Mouse (Mus musculus): Measurements from ENCODE around the gene Scarb1. TPM values are rescaled to one million over a fixed set of nuclear protein-coding genes. Genes with fewer than 3 reads are reported as not detected.

Scarb1 gene
- polyA plus RNA-seq, 1 experiment, result 59.6 TPM

DNA sequence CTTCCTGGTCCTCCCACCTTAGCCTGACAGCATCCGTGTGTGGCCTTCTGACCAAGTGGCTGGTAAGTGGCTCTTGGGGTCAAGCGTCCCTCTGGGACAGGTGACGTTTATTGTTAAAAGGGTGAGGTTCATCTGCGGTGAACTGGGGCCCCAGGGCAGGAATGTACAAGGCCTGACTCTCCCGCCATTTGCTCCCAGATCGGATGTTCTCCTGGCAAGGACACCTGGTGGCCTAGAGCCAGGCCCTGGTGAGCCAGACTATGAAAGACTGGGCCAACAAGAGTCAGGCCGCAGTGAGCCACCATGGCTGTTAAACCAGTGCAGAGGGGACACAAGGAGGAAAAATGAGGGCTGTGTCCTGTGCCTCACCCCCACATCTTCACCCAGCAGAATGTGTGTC is 98.8 kb downstream of the Scarb1 start:
- H3K9ac ChIP-seq (ENCODE audit: low read depth, poor library complexity, severe bottlenecking), result no peak overlapping the region
- peaks cover 5% of the 10 kb centered on the region for H3K4me1 ChIP-seq (ENCODE audit: control insufficient read depth, insufficient read depth, low read length)
- H3K27ac ChIP-seq (ENCODE audit: insufficient read depth, low read length), result no peak overlapping the region
- H3K4me3 ChIP-seq (ENCODE audit: low read depth, low read length), result 0 out of 2 replicates have a peak overlapping the region, but pooled peaks have one; percentile 11
- H3K9me3 ChIP-seq (replicated peaks; ENCODE audit: control insufficient read depth, insufficient read depth, low read length, poor library complexity, severe bottlenecking), result no peaks in the 10 kb centered on the region
- no peaks in the 10 kb centered on the region for H3K36me3 ChIP-seq (ENCODE audit: control insufficient read depth, insufficient read depth, low read length, poor library complexity, severe bottlenecking)
- TF ChIP-seq EP300 (IDR thresholded peaks at IDR 0.05; ENCODE audit: insufficient read depth, low read depth, low read length) (no peak), POLR2A (IDR thresholded peaks at IDR 0.05; ENCODE audit: insufficient read depth, low read length) (no peak), CTCF (IDR thresholded peaks at IDR 0.05; ENCODE audit: low read depth, low read length) (no peak)
- no peaks in the 10 kb centered on the region for H3K27me3 ChIP-seq (ENCODE audit: control insufficient read depth, insufficient read depth, low read length, poor library complexity, severe bottlenecking)

DNA sequence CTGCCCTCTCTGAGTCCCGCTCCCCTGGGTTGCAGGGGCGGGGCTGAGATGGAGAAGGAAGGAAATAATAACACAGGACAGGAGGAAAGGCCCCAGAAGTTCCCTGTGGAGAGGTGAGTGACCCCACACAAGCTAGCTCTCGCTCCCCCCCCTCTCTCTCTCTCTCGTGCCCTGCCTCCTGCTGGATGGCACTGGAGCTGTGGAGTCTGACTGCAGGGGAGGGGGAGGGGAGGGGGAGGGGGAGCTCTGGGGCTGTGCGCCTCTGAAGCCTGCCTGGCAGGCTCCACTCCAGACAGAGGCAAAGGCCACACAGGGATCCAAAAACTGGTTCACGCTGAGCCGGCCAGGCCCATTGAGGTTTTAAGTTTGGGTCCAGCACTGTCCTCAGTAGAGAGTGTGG is 99.3 kb downstream of the Scarb1 start:
- Histone ChIP-seq H3K27ac (ENCODE audit: insufficient read depth, low read length) (no peak overlapping the region), H3K9ac (ENCODE audit: low read depth, poor library complexity, severe bottlenecking) (no peak overlapping the region), H3K9me3 (replicated peaks; ENCODE audit: control insufficient read depth, insufficient read depth, low read length, poor library complexity, severe bottlenecking) (no peaks in the 10 kb centered on the region), H3K4me1 (ENCODE audit: control insufficient read depth, insufficient read depth, low read length) (peaks cover 5% of the 10 kb centered on the region), H3K36me3 (ENCODE audit: control insufficient read depth, insufficient read depth, low read length, poor library complexity, severe bottlenecking) (no peaks in the 10 kb centered on the region), H3K4me3 (ENCODE audit: low read depth, low read length) (no peak overlapping the region), H3K27me3 (ENCODE audit: control insufficient read depth, insufficient read depth, low read length, poor library complexity, severe bottlenecking) (no peaks in the 10 kb centered on the region)
- no peak for TF ChIP-seq CTCF (IDR thresholded peaks at IDR 0.05; ENCODE audit: low read depth, low read length)
- no peak for TF ChIP-seq EP300 (IDR thresholded peaks at IDR 0.05; ENCODE audit: insufficient read depth, low read depth, low read length)
- no peak for TF ChIP-seq POLR2A (IDR thresholded peaks at IDR 0.05; ENCODE audit: insufficient read depth, low read length)

DNA sequence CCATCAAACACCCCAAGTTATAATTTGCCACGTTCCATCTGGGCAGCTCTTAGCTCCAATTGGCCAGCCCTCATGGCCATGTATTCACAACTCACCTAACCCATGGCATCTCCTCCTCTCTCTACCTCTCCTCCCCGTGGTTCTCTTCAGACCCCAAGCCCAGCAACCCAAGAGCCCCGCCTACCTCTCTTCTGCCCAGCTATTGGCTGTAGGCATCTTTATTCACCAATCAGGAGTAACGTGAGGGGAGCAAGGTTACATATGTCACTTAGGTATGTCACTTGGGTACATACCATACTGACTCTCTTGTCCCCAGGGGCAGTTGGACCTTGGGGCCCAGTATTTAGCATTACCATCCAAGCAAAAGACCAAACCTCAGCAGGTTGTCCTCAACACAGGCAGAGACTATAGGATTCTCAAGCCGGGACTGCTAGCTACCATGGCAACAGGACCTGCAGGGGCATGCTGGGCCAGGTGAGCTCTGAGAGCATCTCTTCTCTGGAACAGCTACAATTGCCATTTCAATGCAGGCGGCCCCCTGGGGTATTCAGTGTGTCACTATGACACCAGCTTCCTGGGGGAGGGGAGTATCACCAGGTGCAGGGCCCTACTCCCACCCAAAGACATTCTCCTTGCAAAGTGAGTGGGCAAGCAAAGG is 100.6 kb downstream of the Scarb1 start:
- peaks cover 5% of the 10 kb centered on the region for H3K4me1 ChIP-seq (ENCODE audit: control insufficient read depth, insufficient read depth, low read length)
- peak overlapping the region; percentile 58; the same call in 1 of the 2 replicates for H3K27ac ChIP-seq (ENCODE audit: insufficient read depth, low read length)
- H3K9me3 ChIP-seq (replicated peaks; ENCODE audit: control insufficient read depth, insufficient read depth, low read length, poor library complexity, severe bottlenecking), result no peaks in the 10 kb centered on the region
- no peaks in the 10 kb centered on the region for H3K27me3 ChIP-seq (ENCODE audit: control insufficient read depth, insufficient read depth, low read length, poor library complexity, severe bottlenecking)
- H3K36me3 ChIP-seq (ENCODE audit: control insufficient read depth, insufficient read depth, low read length, poor library complexity, severe bottlenecking), result no peaks in the 10 kb centered on the region
- H3K4me3 ChIP-seq (ENCODE audit: low read depth, low read length), result no peak overlapping the region
- no peak overlapping the region for H3K9ac ChIP-seq (ENCODE audit: low read depth, poor library complexity, severe bottlenecking)
- TF ChIP-seq POLR2A (IDR thresholded peaks at IDR 0.05; ENCODE audit: insufficient read depth, low read length) (no peak), EP300 (IDR thresholded peaks at IDR 0.05; ENCODE audit: insufficient read depth, low read depth, low read length) (peak; percentile 74; the same call in 1 of the 2 replicates)

DNA sequence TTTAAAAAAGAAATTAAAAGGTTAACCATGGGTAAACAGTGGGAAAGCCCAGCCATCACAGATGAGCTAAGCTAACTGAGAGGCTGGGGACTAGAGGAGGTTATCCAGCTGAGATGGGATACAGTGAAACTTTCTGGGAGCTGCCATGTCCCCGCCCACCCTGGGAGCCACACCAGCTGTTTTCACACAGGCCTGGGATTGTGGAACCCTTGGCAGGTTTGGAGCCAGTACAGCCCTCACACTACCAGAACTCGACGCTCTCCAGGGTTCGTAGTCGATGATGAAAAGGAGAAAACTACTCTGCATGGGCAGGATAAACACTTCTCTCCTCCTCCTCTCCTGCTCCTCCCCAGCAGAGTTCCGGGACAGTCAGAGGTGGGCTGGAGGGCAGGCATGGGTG is 105.0 kb downstream of the Scarb1 start:
- TF ChIP-seq CTCF (IDR thresholded peaks at IDR 0.05; ENCODE audit: low read depth, low read length), result no peak
- TF ChIP-seq POLR2A (IDR thresholded peaks at IDR 0.05; ENCODE audit: insufficient read depth, low read length), result no peak
- no peak for TF ChIP-seq EP300 (IDR thresholded peaks at IDR 0.05; ENCODE audit: insufficient read depth, low read depth, low read length)
- Histone ChIP-seq H3K27ac (ENCODE audit: insufficient read depth, low read length) (no peak overlapping the region), H3K9me3 (replicated peaks; ENCODE audit: control insufficient read depth, insufficient read depth, low read length, poor library complexity, severe bottlenecking) (no peaks in the 10 kb centered on the region), H3K9ac (ENCODE audit: low read depth, poor library complexity, severe bottlenecking) (no peak overlapping the region), H3K27me3 (ENCODE audit: control insufficient read depth, insufficient read depth, low read length, poor library complexity, severe bottlenecking) (no peaks in the 10 kb centered on the region), H3K36me3 (ENCODE audit: control insufficient read depth, insufficient read depth, low read length, poor library complexity, severe bottlenecking) (no peaks in the 10 kb centered on the region), H3K4me1 (ENCODE audit: control insufficient read depth, insufficient read depth, low read length) (no peaks in the 10 kb centered on the region), H3K4me3 (ENCODE audit: low read depth, low read length) (no peak overlapping the region)

DNA sequence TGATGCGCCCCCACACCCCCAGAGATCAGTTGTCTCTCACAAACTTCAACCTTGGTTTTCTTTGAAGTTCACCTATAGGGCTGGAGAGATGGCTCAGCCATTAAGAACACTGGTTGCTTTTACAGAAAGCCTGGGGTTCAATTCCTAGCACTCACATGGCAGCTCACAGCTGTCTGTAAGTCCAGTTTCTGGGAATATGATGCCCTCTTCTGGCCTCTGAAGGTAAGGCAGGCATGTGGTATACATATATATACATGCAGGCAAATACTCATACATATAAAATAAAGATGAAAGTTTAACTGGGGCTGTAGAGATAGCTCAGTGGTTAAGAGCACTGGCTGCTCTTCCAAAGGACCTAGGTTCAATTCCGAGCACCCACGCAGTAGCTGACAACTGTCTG is 105.5 kb downstream of the Scarb1 start:
- Histone ChIP-seq H3K27me3 (ENCODE audit: control insufficient read depth, insufficient read depth, low read length, poor library complexity, severe bottlenecking) (no peaks in the 10 kb centered on the region), H3K9me3 (replicated peaks; ENCODE audit: control insufficient read depth, insufficient read depth, low read length, poor library complexity, severe bottlenecking) (no peaks in the 10 kb centered on the region), H3K9ac (ENCODE audit: low read depth, poor library complexity, severe bottlenecking) (no peak overlapping the region), H3K36me3 (ENCODE audit: control insufficient read depth, insufficient read depth, low read length, poor library complexity, severe bottlenecking) (no peaks in the 10 kb centered on the region), H3K27ac (ENCODE audit: insufficient read depth, low read length) (no peak overlapping the region), H3K4me1 (ENCODE audit: control insufficient read depth, insufficient read depth, low read length) (no peaks in the 10 kb centered on the region), H3K4me3 (ENCODE audit: low read depth, low read length) (no peak overlapping the region)
- no peak for TF ChIP-seq EP300 (IDR thresholded peaks at IDR 0.05; ENCODE audit: insufficient read depth, low read depth, low read length)
- no peak for TF ChIP-seq CTCF (IDR thresholded peaks at IDR 0.05; ENCODE audit: low read depth, low read length)
- no peak for TF ChIP-seq POLR2A (IDR thresholded peaks at IDR 0.05; ENCODE audit: insufficient read depth, low read length)

DNA sequence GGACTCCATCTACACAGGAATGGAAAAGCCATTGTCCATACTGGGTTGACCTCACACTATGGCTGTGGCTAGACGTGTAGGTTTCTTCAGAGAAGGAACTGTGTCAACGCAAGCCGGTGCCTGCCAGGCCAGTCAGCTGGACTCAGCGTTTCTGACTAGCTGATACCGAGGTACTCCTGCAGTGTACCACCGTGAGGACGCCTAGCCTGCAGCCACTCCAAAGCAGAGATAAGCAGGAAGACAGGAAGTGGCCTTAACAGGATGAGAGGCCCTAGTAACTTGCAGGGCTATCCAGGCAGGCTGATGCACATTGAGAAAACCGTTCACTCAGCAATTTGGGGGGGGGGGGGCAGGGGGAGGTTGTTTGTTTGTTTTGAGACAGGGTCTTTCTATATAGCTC is 106.5 kb downstream of the Scarb1 start:
- H3K27me3 ChIP-seq (ENCODE audit: control insufficient read depth, insufficient read depth, low read length, poor library complexity, severe bottlenecking), result no peaks in the 10 kb centered on the region
- TF ChIP-seq CTCF (IDR thresholded peaks at IDR 0.05; ENCODE audit: low read depth, low read length) (no peak), POLR2A (IDR thresholded peaks at IDR 0.05; ENCODE audit: insufficient read depth, low read length) (no peak), EP300 (IDR thresholded peaks at IDR 0.05; ENCODE audit: insufficient read depth, low read depth, low read length) (no peak)
- H3K4me1 ChIP-seq (ENCODE audit: control insufficient read depth, insufficient read depth, low read length), result no peaks in the 10 kb centered on the region
- no peak overlapping the region for H3K9ac ChIP-seq (ENCODE audit: low read depth, poor library complexity, severe bottlenecking)
- H3K9me3 ChIP-seq (replicated peaks; ENCODE audit: control insufficient read depth, insufficient read depth, low read length, poor library complexity, severe bottlenecking), result no peaks in the 10 kb centered on the region
- no peak overlapping the region for H3K4me3 ChIP-seq (ENCODE audit: low read depth, low read length)
- no peaks in the 10 kb centered on the region for H3K36me3 ChIP-seq (ENCODE audit: control insufficient read depth, insufficient read depth, low read length, poor library complexity, severe bottlenecking)
- no peak overlapping the region for H3K27ac ChIP-seq (ENCODE audit: insufficient read depth, low read length)
